Mouse (Mus musculus) granulocyte monocyte progenitor cell, adult 5-6 weeks (primary cell): ENCODE results near the gene Tspan15. TPM values are rescaled to one million over a fixed set of nuclear protein-coding genes. Genes with fewer than 3 reads are reported as not detected.
A peak's percentile ranks its signal among the peaks of the same experiment; 100 is the strongest.

Experiments
- ATAC-seq: replicated peaks from 2 replicates; pipeline ENCODE4 v1.8.0; 2016; ENCODE audit warnings: mild to moderate bottlenecking, moderate TSS enrichment, inconsistent platforms; ENCODE audit not compliant: poor library complexity, severe bottlenecking
- total RNA-seq, 2 experiments: library from RNA; stranded (forward) in 1 of 2; stranded (reverse) in 1 of 2; fragments of 200-712, 200-1000 nt in 1 of 2; fragments of >200 nt in 1 of 2; fragmentation: Nextera tagmentation in 1 of 2; gene quantifications; 2 replicates each; pipeline ENCODE4 v1.2.3; 2014 to 2017

The Tspan15 gene
- total RNA-seq (2014; fragmentation: Nextera tagmentation) (not detected in 2 replicates), total RNA-seq (2017) (0.13 TPM in 1 of 2 replicates, not detected in the other)

GRCm38 (mm10) chr10:62230708-62231394, at the start of gene Tspan15:
TSS of gene Tspan15 (minus strand) at chr10:62231251.
- peak; percentile 98 for ATAC-seq

- ATAC-seq, result no peak
Observed at GRCm38 (mm10) chr10:62279671-62280070, 48.6 kb upstream of the Tspan15 start.

GRCm38 (mm10) chr10:62279066-62279465, 48.0 kb upstream of the Tspan15 start:
- ATAC-seq, result no peak

- ATAC-seq, result no peak
Observed at GRCm38 (mm10) chr10:62277499-62278293, 46.6 kb upstream of the Tspan15 start.

- ATAC-seq, result peak; percentile 55
Observed at GRCm38 (mm10) chr10:62275235-62275634, 44.2 kb upstream of the Tspan15 start.

- ATAC-seq, result no peak; the same call in 1 of the 2 replicates
Observed at GRCm38 (mm10) chr10:62269278-62269677, 38.2 kb upstream of the Tspan15 start.

- ATAC-seq, result no peak
Observed at GRCm38 (mm10) chr10:62264299-62264698, 33.2 kb upstream of the Tspan15 start.

- ATAC-seq, result peak; percentile 97
Observed at GRCm38 (mm10) chr10:62261115-62261886, 30.2 kb upstream of the Tspan15 start.

GRCm38 (mm10) chr10:62258298-62258697, 27.2 kb upstream of the Tspan15 start:
- ATAC-seq, result no peak

GRCm38 (mm10) chr10:62252496-62253235, 21.6 kb upstream of the Tspan15 start:
- no peak for ATAC-seq

- no peak for ATAC-seq
Observed at GRCm38 (mm10) chr10:62252000-62252488, 21.0 kb upstream of the Tspan15 start, which contains the start of gene Tacr2. TSS of gene Tacr2 (plus strand) at chr10:62252438.

GRCm38 (mm10) chr10:62247815-62248214, 16.8 kb upstream of the Tspan15 start:
- ATAC-seq, result 0 out of 2 replicates have a peak, but pooled peaks have one; percentile 17

GRCm38 (mm10) chr10:62247156-62247555, 16.1 kb upstream of the Tspan15 start:
- no peak for ATAC-seq

- no peak for ATAC-seq
Observed at GRCm38 (mm10) chr10:62244067-62244466, 13.0 kb upstream of the Tspan15 start.

GRCm38 (mm10) chr10:62242896-62243295, 11.8 kb upstream of the Tspan15 start:
- peak; percentile 42 for ATAC-seq

GRCm38 (mm10) chr10:62242358-62242757, 11.3 kb upstream of the Tspan15 start:
- ATAC-seq, result no peak

GRCm38 (mm10) chr10:62239270-62239669, 8.2 kb upstream of the Tspan15 start:
- no peak for ATAC-seq

GRCm38 (mm10) chr10:62238688-62239087, 7.6 kb upstream of the Tspan15 start:
- no peak for ATAC-seq

- ATAC-seq, result no peak
Observed at GRCm38 (mm10) chr10:62237205-62237604, 6.2 kb upstream of the Tspan15 start.

GRCm38 (mm10) chr10:62236165-62236564, 5.1 kb upstream of the Tspan15 start:
- ATAC-seq, result no peak
